Mouse (Mus musculus): ENCODE results near the gene Zfpm1.

GRCm38 (mm10) chr8:122270555-122270954 is 11.4 kb upstream of the Zfpm1 start:
- no peak for TF ChIP-seq CTCF (IDR thresholded peaks at IDR 0.05; ENCODE audit: control insufficient read depth, insufficient read depth, insufficient replicate concordance, low read depth, low read length)
- no peak for TF ChIP-seq POLR2A (IDR thresholded peaks at IDR 0.05; ENCODE audit: control insufficient read depth, low read depth, low read length)

Data from testis, adult 2 months (tissue).